Mouse (Mus musculus) heart, embryonic 15.5 days (tissue): ENCODE data around the gene Hc. TPM values are rescaled to one million over a fixed set of nuclear protein-coding genes. Genes with fewer than 3 reads are reported as not detected.

Source experiments
- ATAC-seq: fragments of 200-750 bp; cut with Nextera tagmentation; replicated peaks from 2 replicates; pipeline ENCODE4 v1.8.0; 2017; ENCODE audit warnings: low read depth, moderate TSS enrichment; ENCODE audit not compliant: insufficient number of reproducible peaks, insufficient read depth, low FRiP score
- H3K27ac ChIP-seq: fragments of 300-500 bp; sonication (generic); 2 replicates; pipeline ENCODE4 v1.5.1; 2015; ENCODE audit warnings: mild to moderate bottlenecking, inconsistent platforms
- H3K27me3 ChIP-seq: fragments of 300-500 bp; sonication (generic); 2 replicates; pipeline ENCODE4 v1.6.1; 2015; ENCODE audit warnings: inconsistent platforms
- H3K36me3 ChIP-seq: fragments of 300-500 bp; sonication (generic); 2 replicates; pipeline ENCODE4 v1.6.1; 2015; ENCODE audit warnings: mild to moderate bottlenecking, inconsistent platforms
- H3K4me1 ChIP-seq: fragments of 300-500 bp; sonication (generic); replicated peaks from 2 replicates; pipeline ENCODE4 v1.6.1; 2015; ENCODE audit warnings: inconsistent platforms
- H3K4me2 ChIP-seq: fragments of 300-500 bp; sonication (generic); 2 replicates; pipeline ENCODE4 v1.6.1; 2015; ENCODE audit warnings: inconsistent platforms, mild to moderate bottlenecking, moderate library complexity
- H3K4me3 ChIP-seq: fragments of 300-500 bp; sonication (generic); 2 replicates; pipeline ENCODE4 v1.5.1; 2015; ENCODE audit warnings: mild to moderate bottlenecking, inconsistent platforms
- H3K9ac ChIP-seq: fragments of 300-500 bp; sonication (generic); 2 replicates; pipeline ENCODE4 v1.6.1; 2015; ENCODE audit warnings: mild to moderate bottlenecking, inconsistent platforms
- H3K9me3 ChIP-seq: fragments of 300-500 bp; sonication (generic); replicated peaks from 2 replicates; pipeline ENCODE4 v1.6.1; 2016; ENCODE audit warnings: inconsistent platforms
- WGBS: fragments of 180-500 bp; shearing (Covaris S2); methylation state at CpG from one replicate; pipeline ENCODE4 v1.1.7; 2015; ENCODE audit warnings: mixed read lengths; 5-methylcytosine and 5-hydroxymethylcytosine counted together
- polyA plus RNA-seq: library from polyadenylated mRNA; unstranded; fragments of >200 nt; fragmentation: Nextera tagmentation; extraction: Ambion mirVana; gene quantifications from 2 replicates; pipeline ENCODE4 v1.2.1, GENCODE M21; 2015

The Hc gene
- 0.06 and 0.30 TPM in 2 replicates for polyA plus RNA-seq

- no peaks in the 10 kb centered on the region for H3K36me3 ChIP-seq
- no peak for ATAC-seq
- H3K27ac ChIP-seq, result no peak within 1 kb of the TSS
- no peak within 1 kb of the TSS for H3K4me2 ChIP-seq
- H3K4me3 ChIP-seq, result no peak within 1 kb of the TSS
- no peaks in the 10 kb centered on the region for H3K4me1 ChIP-seq
- H3K27me3 ChIP-seq, result no peaks in the 10 kb centered on the region
- WGBS, result 78% methylated on average over 5 of the region's 5 CpGs
- no peak within 1 kb of the TSS for H3K9ac ChIP-seq
- no peaks in the 10 kb centered on the region for H3K9me3 ChIP-seq
Observed at GRCm38 (mm10) chr2:35061338-35061737, at the start of gene Hc. TSS of gene Hc (minus strand) at chr2:35061438.

- peak overlapping the region; percentile 79; the same call in 1 of the 2 replicates for H3K4me3 ChIP-seq
- H3K27me3 ChIP-seq, result no peaks in the 10 kb centered on the region
- H3K36me3 ChIP-seq, result no peaks in the 10 kb centered on the region
- peak overlapping the region; percentile 83 for H3K4me2 ChIP-seq
- H3K4me1 ChIP-seq, result peaks cover 8% of the 10 kb centered on the region
- WGBS, result 51% methylated on average over 2 of the region's 2 CpGs
- no peaks in the 10 kb centered on the region for H3K9me3 ChIP-seq
- no peak overlapping the region for H3K9ac ChIP-seq
- ATAC-seq, result no peak
- H3K27ac ChIP-seq, result no peak overlapping the region
Observed at GRCm38 (mm10) chr2:35110521-35110920, 49.3 kb upstream of the Hc start.

GRCm38 (mm10) chr2:35109924-35110304 is 48.7 kb upstream of the Hc start:
- ATAC-seq, result no peak
- WGBS, result 2% methylated on average over 13 of the region's 13 CpGs

GRCm38 (mm10) chr2:35109141-35109923 is 48.1 kb upstream of the Hc start, which contains the start of gene Cntrl:
TSS of gene Cntrl (plus strand) at chr2:35109492.
- H3K4me1 ChIP-seq, result peaks cover 8% of the 10 kb centered on the region
- ATAC-seq, result peak; percentile 95
- WGBS, result under 1% methylated on average over 62 of the region's 62 CpGs
- no peaks in the 10 kb centered on the region for H3K36me3 ChIP-seq
- peak within 1 kb of the TSS; percentile 78 for H3K9ac ChIP-seq
- H3K4me2 ChIP-seq, result peak within 1 kb of the TSS; percentile 83
- peak within 1 kb of the TSS; percentile 79 for H3K4me3 ChIP-seq
- peak within 1 kb of the TSS; percentile 80 for H3K27ac ChIP-seq
- H3K27me3 ChIP-seq, result no peaks in the 10 kb centered on the region
- H3K9me3 ChIP-seq, result no peaks in the 10 kb centered on the region

More at GRCm38 (mm10) chr2:35109924-35110304, 48.7 kb upstream of the Hc start:
- Histone ChIP-seq H3K27me3 (no peaks in the 10 kb centered on the region), H3K27ac (peak overlapping the region; percentile 80), H3K9ac (peak overlapping the region; percentile 78), H3K36me3 (no peaks in the 10 kb centered on the region), H3K9me3 (no peaks in the 10 kb centered on the region), H3K4me1 (peaks cover 8% of the 10 kb centered on the region), H3K4me2 (peak overlapping the region; percentile 83), H3K4me3 (peak overlapping the region; percentile 79)

- Histone ChIP-seq H3K27ac (peak overlapping the region; percentile 80), H3K4me3 (peak overlapping the region; percentile 79), H3K27me3 (no peaks in the 10 kb centered on the region), H3K36me3 (no peaks in the 10 kb centered on the region), H3K9me3 (no peaks in the 10 kb centered on the region), H3K4me1 (peaks cover 8% of the 10 kb centered on the region), H3K4me2 (peak overlapping the region; percentile 83), H3K9ac (peak overlapping the region; percentile 78)
- ATAC-seq, result peak; percentile 29
- 26% methylated on average over 3 of the region's 3 CpGs for WGBS
Observed at GRCm38 (mm10) chr2:35108712-35109111, 47.5 kb upstream of the Hc start.

GRCm38 (mm10) chr2:35107984-35108635 is 46.9 kb upstream of the Hc start:
- Histone ChIP-seq H3K4me2 (no peak overlapping the region), H3K27ac (no peak overlapping the region), H3K4me1 (peaks cover 8% of the 10 kb centered on the region), H3K4me3 (no peak overlapping the region), H3K9me3 (no peaks in the 10 kb centered on the region), H3K9ac (no peak overlapping the region), H3K36me3 (no peaks in the 10 kb centered on the region), H3K27me3 (no peaks in the 10 kb centered on the region)
- no peak for ATAC-seq
- 49% methylated on average over 5 of the region's 5 CpGs for WGBS

- H3K27ac ChIP-seq, result no peak overlapping the region
- no peaks in the 10 kb centered on the region for H3K27me3 ChIP-seq
- no peak for ATAC-seq
- no peaks in the 10 kb centered on the region for H3K9me3 ChIP-seq
- no peaks in the 10 kb centered on the region for H3K36me3 ChIP-seq
- H3K4me2 ChIP-seq, result no peak overlapping the region
- no peak overlapping the region for H3K9ac ChIP-seq
- peaks cover 8% of the 10 kb centered on the region for H3K4me1 ChIP-seq
- 55% methylated on average over 3 of the region's 3 CpGs for WGBS
- no peak overlapping the region for H3K4me3 ChIP-seq
Observed at GRCm38 (mm10) chr2:35104843-35105242, 43.6 kb upstream of the Hc start.

GRCm38 (mm10) chr2:35103558-35103957 is 42.3 kb upstream of the Hc start:
- H3K27ac ChIP-seq, result no peak overlapping the region
- WGBS, result 61% methylated on average over 5 of the region's 5 CpGs

GRCm38 (mm10) chr2:35102777-35103176 is 41.5 kb upstream of the Hc start:
- Histone ChIP-seq H3K36me3 (no peaks in the 10 kb centered on the region), H3K27me3 (no peaks in the 10 kb centered on the region), H3K27ac (no peak overlapping the region), H3K9me3 (no peaks in the 10 kb centered on the region), H3K9ac (no peak overlapping the region), H3K4me2 (no peak overlapping the region), H3K4me3 (no peak overlapping the region), H3K4me1 (peaks cover 4% of the 10 kb centered on the region)
- no peak for ATAC-seq

More at GRCm38 (mm10) chr2:35103558-35103957, 42.3 kb upstream of the Hc start:
- Histone ChIP-seq H3K4me1 (peaks cover 4% of the 10 kb centered on the region), H3K4me3 (no peak overlapping the region), H3K9ac (no peak overlapping the region), H3K4me2 (no peak overlapping the region), H3K27me3 (no peaks in the 10 kb centered on the region), H3K9me3 (no peaks in the 10 kb centered on the region), H3K36me3 (no peaks in the 10 kb centered on the region)
- no peak for ATAC-seq

GRCm38 (mm10) chr2:35101443-35101842 is 40.2 kb upstream of the Hc start, which contains the start of gene AI182371:
TSS of gene AI182371 (minus strand) at chr2:35101543.
- Histone ChIP-seq H3K4me1 (peaks cover 4% of the 10 kb centered on the region), H3K27me3 (no peaks in the 10 kb centered on the region), H3K4me2 (no peak within 1 kb of the TSS), H3K36me3 (no peaks in the 10 kb centered on the region), H3K9me3 (no peaks in the 10 kb centered on the region), H3K9ac (no peak within 1 kb of the TSS), H3K27ac (no peak within 1 kb of the TSS), H3K4me3 (no peak within 1 kb of the TSS)
- WGBS, result 90% methylated on average over 3 of the region's 3 CpGs
- no peak for ATAC-seq

GRCm38 (mm10) chr2:35100529-35100928 is 39.3 kb upstream of the Hc start:
- H3K27ac ChIP-seq, result no peak overlapping the region
- no peak for ATAC-seq

More at GRCm38 (mm10) chr2:35100529-35100928, 39.3 kb upstream of the Hc start:
- Histone ChIP-seq H3K36me3 (no peaks in the 10 kb centered on the region), H3K4me3 (no peak overlapping the region), H3K9me3 (no peaks in the 10 kb centered on the region), H3K4me2 (no peak overlapping the region), H3K9ac (no peak overlapping the region), H3K4me1 (peaks cover 4% of the 10 kb centered on the region), H3K27me3 (no peaks in the 10 kb centered on the region)
- WGBS, result 76% methylated on average over 6 of the region's 6 CpGs
